Mouse (Mus musculus): ENCODE data around the gene Mgll. TPM values are rescaled to one million over a fixed set of nuclear protein-coding genes. Genes with fewer than 3 reads are reported as not detected.

The Mgll gene
- polyA plus RNA-seq, 1 experiment from 2014 or later, result 52.6 TPM

DNA sequence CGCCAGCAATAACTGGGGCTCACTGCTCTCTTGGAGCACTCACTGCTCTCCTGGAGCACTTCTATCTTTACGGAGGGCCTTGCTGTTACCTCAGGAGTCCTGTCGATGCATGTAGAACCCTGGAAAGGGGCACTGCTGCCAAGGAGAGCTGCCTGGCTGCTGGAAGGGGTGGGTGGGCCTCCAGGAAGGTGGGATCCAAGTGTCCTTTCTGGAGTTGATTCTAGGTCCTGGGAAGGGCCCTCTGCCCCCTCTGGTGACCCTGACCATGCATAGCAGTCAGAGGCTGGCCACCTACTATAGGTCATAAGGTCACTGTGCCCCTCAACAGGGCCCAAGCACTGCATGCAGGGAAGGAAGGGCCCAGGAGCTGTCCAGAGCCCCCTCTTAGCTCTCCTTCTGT, 102.8 kb downstream of the Mgll start:
- no peak for DNase-seq (ENCODE audit: low spot score)

DNA sequence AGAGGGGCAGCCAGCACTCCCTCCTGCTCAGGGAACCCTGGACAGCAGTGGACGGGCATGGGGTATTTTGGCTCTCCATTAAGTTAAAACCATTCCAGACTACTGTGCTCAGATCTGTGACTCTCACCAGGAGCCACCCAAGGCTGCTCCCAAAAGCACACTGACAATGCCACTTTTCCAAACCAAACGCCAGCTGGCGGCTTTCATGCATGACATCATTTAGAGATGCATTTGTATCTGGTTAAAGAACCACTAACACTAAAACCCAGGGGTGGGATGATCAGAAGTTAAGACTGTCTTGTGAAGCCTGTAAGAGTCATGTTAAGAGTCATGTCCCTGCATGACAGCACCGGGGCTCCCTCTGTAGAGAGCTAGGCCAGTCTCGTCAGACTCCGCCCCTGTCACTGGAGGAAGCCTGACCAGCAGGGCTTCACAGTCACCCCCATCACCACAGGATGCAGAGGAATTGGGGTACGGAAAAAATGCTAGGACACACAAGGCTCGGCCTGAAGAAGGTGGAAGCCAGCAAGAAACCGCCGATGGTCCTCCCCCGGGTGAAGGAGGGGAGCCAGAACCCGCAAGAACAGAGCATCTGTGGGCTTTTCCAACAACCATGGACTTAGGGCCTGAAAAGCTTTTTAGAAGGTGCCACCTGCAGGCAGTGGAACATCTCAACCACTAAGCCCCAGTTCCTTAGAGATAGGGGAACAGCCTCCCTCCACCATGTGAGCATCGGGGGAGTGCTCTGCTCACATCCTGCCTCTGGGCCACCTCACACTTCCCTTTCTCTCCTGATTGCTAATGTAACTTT, 103.4 kb downstream of the Mgll start:
- DNase-seq (ENCODE audit: low spot score), result peak; percentile 66

DNA sequence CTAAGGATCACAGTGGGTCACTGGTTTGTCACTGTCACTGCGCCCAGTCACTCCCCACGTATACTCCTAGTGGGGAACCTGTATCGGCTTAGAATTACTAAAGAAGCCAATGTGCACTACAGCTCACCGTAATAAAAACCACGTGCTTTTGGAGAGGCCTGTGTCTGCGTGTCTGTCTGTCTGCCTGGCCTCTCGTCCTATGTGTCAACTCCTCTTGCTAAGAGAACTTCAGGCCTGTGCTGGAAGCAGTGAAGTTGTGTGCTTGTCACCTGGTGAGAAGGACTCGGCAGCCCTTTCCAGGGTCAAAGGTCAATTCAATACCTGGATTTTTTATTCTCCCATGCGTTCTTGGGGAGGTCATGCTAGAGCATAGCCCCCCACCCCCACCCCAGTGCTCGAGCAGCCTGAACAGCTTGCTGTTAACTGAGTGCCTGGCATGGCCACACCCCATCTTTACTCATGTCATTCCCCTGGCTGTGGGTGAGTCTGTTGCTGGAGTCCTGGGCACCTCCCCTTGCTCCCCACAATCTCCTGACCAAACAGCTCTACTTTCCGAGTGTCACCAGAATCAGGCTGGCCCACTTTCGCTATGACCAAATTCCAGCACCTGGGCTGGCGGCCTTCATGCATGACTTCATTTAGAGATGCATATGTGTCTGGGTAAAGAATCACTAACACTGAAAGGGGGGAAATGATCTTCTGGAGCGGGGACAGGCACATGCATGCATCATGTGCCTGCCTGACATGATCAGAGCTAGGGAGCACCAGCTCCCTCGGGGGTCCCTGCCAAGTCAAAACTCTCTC, 104.2 kb downstream of the Mgll start:
- DNase-seq (ENCODE audit: low spot score), result no peak

DNA sequence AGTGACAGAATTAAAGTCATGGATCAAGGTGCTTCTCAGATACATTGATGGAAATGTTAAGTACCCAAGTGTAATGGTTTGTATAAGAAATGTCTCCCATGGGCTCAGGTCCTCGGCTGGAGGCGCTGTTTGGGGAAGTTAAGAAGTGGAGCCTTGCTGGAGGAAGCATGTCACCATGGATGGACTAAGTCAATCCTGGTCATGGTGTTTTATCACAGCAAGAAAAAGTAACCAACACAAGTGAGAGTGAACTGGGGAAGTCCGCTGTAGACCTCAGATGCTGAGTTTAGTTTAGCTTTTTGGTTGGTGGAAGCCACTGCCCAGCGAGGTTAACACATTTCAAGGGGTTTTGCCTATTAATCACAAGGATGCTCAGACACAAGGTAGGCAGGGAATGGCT, 105.4 kb downstream of the Mgll start:
- no peak for DNase-seq (ENCODE audit: low spot score)

DNA sequence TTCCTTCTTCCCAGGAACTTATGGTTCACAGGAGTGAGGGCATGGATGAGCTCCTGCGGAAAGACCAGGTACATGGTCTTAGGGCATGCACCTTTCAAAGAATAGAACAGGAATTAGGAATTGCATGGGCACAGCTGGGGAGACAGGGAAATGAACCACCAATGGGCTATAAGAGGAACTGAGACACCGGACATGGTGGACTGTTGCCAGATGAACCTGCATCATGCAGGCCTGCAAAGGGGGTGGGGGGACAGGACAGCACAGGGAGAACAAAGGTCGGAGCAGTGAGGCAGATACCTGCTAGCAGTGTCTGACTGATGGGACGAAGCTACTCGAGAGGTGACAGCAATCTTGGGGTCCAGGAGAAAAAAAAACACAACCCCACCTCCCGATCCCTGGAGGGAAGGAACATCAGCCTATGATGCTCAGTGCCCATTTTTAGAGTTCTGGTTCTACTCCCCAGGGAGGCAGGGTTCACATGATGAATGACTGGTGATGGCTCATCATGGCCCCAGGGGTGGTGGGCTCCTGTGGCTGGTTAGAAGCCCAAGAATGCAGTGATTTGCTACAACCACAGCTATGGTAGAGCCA, 106.0 kb downstream of the Mgll start:
- no peak for DNase-seq (ENCODE audit: low spot score)

DNA sequence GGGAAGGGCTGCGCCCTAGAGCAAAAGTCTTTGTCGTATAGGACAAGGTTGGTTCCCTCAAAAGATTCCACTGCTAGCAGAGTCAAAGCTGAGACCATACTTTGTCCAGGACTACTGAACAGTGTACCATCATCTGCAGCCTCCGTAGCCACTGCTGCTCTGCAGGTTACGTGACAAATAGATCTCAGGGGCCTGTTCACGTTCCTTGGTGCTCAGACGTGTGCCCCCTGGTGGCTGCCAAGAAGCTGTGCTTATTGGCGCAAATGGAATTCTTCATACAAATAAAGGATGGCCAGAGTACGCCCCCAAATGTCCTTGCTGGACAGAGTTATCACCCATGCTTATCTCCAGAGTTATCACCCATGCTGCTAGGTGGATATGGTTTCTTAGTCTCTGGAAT, 107.2 kb downstream of the Mgll start:
- DNase-seq (ENCODE audit: low spot score), result peak; percentile 84

DNA sequence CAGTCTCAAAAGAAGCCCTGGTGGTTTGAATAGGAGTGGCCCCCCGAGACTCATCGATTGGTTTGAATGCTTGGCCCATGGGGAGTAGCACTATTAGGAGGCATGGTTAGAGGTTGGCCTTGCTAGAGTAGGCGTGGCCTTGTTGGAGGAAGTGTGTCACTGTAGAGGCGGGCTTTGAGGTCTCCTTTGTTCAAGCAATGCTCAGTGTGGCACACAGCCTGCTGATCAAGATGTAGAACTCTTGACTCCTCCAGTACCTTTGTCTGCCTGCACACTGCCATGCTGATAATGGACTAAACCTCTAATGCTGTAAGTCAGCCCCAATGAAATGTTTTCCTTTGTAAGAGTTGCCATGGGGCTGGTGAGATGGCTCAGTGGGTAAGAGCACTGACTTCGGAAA, 108.5 kb downstream of the Mgll start:
- DNase-seq (ENCODE audit: low spot score), result peak; percentile 40

DNA sequence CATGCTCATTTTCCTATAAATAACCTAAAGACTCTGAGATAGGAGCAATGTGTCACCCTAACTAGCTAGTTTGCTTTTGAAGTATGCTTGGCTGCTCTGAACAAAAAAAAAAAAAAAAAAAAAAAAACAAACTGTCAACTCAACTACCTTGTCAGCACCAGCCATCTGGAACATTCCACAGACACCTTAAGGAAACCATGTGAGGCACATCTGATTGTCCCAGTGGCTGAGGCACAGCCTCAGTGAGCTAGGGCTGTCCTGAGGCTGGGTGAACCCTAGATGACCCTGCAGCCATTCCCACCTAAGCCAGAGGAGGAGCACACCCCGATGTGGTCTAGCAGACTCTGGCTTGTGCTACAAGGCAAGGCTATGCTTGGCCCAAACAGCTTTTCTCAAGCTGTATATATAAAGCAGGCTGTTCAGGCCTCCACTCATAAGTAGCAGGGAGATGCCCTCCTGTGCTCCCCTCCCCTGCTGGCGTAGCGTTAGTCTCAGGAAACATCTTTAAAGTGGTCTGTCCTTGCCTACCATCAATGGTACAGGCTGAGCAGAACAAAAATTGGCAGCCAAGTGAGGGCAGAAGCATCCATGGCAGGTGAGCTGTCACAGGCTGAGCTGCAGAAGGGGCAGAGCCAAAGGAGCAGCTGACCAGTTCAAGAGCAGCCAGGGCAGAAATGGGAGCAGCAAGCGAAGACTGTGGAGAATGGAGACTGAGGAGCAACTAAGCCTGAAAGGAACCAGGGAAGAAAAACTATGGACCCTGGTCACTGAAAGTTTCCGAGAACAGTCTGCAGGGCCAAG, 109.3 kb downstream of the Mgll start:
- no peak for DNase-seq (ENCODE audit: low spot score)

DNA sequence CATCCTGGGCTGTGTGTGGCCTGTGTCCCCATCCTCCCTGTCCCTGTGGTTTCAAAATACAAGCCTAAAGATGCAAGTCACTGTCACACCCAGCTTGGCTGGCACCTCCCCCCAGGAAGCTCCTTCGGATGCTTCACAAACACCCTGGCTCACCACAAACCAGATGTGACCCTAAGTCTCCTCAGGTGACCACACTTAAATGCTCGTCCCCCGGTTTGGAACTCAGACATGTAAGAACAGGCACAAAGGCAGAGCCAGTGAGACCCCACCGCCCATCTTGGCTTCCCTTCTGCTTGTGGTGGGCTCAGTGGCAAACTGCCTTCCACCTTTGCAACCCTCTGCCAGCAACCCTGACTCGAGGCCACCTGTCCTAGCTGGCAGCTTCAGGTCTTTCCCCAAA, 110.8 kb downstream of the Mgll start:
- peak; percentile 48 for DNase-seq (ENCODE audit: low spot score)

DNA sequence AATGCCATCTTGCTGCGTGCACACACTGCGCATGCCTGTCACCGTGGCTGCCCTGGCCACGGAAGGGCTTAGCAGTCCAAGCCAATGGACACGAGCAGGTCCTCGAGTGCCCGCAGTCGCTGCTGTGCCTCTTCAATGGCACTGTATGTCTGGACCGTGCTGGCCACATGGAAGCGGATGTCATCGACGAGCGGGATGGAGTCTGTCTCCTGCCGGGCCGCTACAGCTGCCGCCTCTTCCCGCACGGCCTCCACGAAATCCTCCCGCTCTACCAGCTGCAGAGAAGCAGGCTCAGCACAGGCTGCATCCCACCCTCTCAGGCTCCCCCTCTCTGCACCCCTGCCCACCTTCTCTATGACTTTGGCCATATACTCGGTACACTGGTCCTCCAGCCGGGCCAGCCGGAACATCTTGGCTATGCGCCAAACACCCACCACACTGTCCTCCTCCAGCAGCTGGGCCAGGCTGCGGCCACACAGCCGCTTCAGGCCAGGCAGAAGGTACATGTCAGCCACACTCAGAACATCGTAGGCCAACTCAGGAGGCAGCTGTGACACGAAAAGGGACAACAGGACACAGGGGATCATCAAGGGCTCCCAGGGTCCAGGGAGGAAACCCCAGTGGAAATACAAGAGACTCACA, 112.1 kb downstream of the Mgll start:
- no peak for DNase-seq (ENCODE audit: low spot score)

DNA sequence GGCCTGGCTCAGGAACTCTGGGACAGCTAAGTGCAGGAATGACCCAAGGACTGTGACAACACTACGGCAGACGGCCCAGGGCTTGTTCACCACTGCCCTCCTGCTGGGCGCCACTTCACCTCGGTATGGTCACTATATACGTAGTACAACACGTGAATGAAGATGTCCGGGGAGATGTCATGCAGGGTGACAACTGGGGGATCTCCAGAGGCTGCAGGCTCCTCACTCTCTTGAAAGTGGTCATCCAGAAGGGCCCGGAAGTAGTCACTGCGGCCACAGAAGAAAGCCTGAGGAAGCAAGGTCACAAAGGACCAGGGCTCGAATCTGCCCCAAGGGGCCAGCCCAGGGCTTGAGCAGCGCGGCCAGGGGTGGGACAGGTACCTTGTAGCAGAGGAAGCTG, 113.8 kb downstream of the Mgll start:
- no peak for DNase-seq (ENCODE audit: low spot score)

DNA sequence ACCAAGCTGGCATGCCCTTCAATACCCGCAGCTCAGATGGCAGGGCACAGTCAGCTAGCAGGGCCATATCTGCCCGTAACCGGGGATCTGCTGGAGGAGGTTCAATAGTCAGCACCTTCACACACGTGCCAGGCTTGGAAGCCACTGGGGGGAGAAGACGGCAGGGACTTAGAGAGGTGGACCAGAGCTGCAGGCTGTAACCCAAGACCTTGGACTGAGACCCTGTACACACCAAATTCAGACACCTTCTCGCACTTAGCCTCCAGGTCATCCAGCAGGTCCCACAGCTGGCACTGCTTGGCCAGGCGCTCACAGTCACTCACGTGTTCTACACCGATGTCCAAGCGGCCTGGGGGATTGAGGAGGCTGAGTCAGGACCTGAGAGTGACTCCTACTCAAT, 114.4 kb downstream of the Mgll start:
- DNase-seq (ENCODE audit: low spot score), result no peak

DNA sequence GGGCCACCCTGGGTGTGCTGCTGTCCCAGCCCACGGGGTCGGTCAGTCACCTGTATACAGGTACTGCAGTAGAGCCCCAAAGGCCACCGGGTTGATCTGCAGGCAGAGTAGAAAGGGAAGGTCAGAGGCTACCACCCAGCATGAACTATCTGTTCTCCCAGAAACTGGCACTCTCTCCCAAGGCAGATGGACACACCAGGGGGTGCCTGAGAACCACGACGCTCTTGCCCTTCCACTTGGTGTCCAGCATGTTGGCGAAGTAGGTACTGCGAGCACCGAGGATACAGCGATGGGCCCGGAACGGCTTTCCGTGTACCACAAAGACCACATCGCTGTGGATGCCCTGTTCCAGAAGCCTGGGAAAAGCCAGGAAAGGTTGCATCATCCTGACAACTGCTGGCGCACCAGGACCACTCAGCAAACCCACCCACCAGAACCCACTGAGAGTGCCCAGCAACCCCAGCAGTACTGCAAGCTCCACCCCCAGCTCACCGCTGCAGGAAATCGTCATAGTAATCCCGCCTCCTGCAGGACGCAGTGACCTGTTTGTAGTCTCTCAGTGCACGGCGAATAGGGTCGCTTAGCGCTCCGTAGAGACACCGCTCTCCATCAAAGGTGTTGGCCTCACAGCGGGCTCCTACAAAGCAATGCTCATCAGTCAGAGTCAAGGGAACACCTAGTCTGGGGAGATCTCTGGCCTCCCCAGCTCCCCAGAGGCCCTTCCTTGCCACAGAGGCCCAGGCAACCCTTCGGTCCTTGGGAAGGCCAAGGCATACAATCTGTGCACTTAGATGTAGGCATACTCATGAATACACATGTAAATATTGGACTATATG, 115.1 kb downstream of the Mgll start:
- DNase-seq (ENCODE audit: low spot score), result no peak

DNA sequence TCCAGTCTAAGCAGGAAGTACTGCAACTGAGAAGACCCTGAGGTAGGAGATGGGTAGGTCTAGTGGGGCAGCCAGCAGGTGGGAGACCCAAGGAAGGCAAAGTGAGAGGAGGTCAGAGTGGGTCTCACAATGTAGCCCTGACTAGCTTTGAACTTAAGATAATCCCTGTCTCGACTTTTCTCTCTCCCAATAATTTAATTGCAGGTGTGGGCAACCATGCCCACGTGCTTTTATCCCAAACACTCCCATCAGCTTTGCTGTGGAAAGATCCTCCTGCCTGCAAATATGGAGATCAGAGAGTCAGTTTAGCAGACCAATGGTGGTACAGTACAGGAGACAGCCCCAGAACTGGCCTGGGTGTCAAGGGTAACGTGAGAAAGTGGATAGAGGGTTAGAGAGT, 116.0 kb downstream of the Mgll start:
- no peak for DNase-seq (ENCODE audit: low spot score)

DNA sequence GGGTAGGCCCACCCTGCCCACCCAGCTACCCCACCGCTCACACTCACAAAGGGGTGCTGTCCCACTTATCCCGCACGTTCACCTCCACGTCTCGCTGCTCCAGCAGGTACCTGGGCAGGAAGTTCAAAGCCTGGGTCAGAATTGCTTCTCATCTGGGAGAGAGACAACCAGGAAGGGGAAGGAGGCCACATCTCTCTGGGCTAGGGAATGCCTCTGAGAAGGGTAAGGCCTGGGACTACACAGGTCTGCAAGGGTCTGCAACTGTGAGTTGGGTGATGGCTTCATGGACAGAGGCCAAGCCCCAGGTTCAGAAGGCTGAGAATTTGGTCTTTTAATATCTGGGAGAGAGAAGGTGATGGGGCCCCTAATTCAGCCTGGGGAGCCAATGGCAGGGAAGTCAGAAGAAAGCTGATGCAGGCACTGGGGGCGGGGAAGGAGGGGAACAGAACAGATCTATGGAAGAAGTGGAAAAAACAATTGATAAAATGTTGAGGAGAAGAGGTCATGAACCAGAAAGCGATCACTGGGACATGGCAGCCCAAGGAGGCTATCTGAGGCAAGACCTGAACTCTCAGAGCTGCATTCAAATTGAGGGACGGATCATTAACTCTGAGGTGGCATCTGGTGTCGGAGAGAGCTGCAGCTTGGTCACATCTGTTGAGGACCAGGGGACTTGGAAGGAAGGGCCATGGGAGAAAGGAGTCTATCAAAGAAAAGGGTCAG, 116.7 kb downstream of the Mgll start:
- DNase-seq (ENCODE audit: low spot score), result no peak

DNA sequence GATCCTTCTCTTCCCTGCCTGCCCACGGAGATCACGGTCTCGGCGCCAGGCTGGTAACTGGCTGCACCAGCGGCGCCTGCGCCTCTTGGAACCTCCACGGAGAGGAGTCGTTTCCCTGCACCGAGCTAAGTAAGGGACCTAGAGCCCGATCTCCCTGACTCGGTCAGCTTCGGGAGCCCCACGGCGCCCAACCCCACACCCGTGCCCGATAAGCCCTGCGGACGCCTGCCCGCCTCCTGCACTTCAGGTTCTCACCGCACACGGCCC, 117.2 kb downstream of the Mgll start:
- no peak for DNase-seq (ENCODE audit: low spot score)

DNA sequence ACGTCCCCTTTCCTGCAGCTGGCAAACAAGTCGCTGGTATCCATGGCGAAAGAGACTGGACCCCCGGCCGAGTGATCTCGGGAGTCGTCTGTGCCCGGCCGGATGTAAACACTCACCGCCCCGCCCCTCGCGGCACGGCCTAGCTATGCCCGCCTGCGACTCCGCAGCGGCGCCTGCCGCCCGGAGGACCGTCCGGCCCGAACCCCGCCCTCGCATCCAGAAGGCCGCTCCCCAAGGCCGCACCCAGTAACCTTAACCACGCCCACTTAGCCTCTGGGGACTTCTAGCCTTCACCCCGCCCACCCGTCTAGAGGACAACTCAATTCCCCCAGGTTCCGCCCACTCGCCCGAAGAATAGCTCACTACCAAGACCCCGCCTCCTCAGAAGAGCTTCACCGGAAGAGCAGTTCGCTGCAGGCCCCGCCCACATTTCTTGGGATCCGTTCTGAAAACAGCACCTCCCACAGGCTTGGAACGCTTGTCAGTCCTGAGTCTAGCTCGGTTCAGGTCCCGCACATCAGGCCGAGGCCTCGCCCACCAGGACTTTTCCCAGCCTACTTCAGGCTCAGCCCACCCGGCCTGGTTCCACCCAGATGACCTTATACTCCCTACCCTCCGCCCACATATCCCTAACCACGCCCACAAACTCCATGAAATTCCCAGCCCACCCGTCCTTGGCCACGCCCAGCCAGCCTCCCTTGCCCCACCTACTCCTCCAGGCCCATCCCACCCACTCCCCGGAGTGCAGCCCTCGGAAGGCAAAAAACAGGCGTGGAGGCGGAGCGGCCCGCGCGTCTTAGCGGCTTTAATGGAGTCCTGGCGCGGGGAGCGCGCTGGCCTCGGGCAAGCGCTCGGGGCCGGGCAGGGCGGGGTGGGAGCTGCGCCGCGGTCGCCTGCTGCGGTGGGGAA, 117.8 kb downstream of the Mgll start, which contains the start of gene Abtb1:
Gene Abtb1, minus strand, starts transcription at position 204 of the 909 bp plus-strand sequence.
- DNase-seq (ENCODE audit: low spot score), result peak; percentile 99

DNA sequence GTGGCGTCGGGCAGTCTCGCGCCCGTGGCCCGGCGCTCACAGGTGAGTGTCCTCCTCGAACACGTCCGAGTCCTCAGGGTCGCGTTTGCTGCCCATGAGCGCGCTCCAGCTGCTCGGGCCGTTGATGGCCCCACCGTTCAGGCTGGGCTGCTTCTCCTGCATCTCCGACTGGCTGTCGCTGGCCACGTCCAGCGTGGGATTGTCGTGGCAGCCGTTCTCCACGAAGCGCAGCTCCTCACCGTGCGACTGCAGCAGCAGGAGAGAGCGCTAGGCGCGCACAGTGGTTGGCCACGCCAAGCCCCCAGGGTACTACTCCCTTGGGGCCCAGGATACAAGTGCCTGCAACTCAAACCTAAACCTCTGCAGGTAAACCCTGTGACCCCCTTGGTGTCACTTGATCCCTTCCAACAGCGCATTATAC, 118.5 kb downstream of the Mgll start:
- DNase-seq (ENCODE audit: low spot score), result peak; percentile 48
